Comparison of ENCODE assay signal across 19 mouse cellular contexts in the genomic region with DNA sequence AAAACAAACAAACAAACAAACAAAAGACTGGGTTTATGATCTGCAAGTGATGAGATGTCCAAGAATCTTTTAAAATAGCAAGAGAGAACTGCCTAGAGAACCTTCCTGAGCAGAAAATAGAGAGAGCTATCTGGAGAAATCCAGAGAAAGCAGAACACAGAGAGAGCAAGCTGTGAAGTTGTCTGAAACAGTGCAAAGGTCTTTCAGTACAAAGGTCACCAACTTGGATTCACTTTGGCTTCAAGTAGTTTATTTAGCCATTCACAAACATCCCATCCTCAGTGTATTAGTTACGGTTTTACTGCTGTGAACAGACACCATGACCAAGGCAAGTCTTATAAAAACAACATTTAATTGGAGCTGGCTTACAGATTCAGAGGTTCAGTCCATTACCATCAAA. TPM values are rescaled to one million over a fixed set of nuclear protein-coding genes. Genes with fewer than 3 reads are reported as not detected.
"Had no signal": no experiment of that assay in that cellular context is flagged by ENCODE, and none has a peak within 500 bp of the region (broad histone marks: within the 10 kb centered on the region; RNA-seq: fewer than 3 reads in every experiment).

No protein-coding gene starts in this region.

RNA-seq across cellular contexts. Expression of a gene that starts 53.8 kb away (rescaled TPM):
- total RNA-seq: megakaryocyte progenitor cell, adult 5-6 weeks; midbrain, postnatal 0 days; monocyte, adult 5-6 weeks; neutrophil, adult 5-6 weeks had no signal
- polyA plus RNA-seq: liver, postnatal 0 days; lung, adult 2 months; lung, embryonic 15.5 days; lung, postnatal 0 days; macrophage; midbrain, embryonic 11.5 days; midbrain, embryonic 13.5 days; midbrain, embryonic 15.5 days; midbrain, postnatal 0 days; neural tube, embryonic 12.5 days; neural tube, embryonic 14.5 days; spleen, adult 2 months; stomach, embryonic 15.5 days; stomach, postnatal 0 days; thymus, adult 2 months; urinary bladder, adult 2 months had no signal
